Mouse (Mus musculus): ENCODE measurements around the gene Rab17.

DNA sequence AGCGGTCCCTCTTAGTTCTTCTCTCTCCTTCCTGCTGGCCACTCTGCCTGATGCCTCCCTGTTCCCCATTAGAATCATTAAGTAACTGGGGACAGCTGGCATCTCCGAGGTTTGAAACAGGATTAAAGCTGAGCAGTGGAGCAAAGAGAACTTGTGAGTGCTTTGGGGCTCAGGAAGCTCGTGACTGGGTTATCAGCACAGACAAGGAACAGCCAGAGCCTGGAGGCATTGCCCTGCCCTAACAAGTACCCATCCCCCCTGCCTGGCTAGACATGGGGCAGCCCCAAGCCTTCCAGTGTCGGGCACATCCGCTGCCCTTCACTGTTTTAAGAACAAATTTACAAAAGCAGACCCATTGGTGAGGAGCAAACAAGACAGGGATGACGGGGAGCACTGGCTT is 52.0 kb downstream of the Rab17 start:
- TF ChIP-seq CTCF (IDR thresholded peaks at IDR 0.05; ENCODE audit: borderline replicate concordance, insufficient read depth, low read length): no peak
- no peak for TF ChIP-seq POLR2A (IDR thresholded peaks at IDR 0.05; ENCODE audit: low read depth, low read length)
